Mouse (Mus musculus): ENCODE data around the gene Sema6d. TPM values are rescaled to one million over a fixed set of nuclear protein-coding genes. Genes with fewer than 3 reads are reported as not detected.
A peak's percentile ranks its signal among the peaks of the same experiment; 100 is the strongest.

The Sema6d gene
- polyA plus RNA-seq, 1 experiment from 2014 or later = 27.5 TPM

- H3K9ac ChIP-seq = peak overlapping the region; percentile 22; the same call in 1 of the 2 replicates
- H3K4me3 ChIP-seq = no peak overlapping the region
- H3K4me1 ChIP-seq (replicated peaks) = peaks cover 87% of the 10 kb centered on the region
- no peaks in the 10 kb centered on the region for H3K36me3 ChIP-seq
- H3K27me3 ChIP-seq (replicated peaks) = no peaks in the 10 kb centered on the region
- H3K4me2 ChIP-seq = peak overlapping the region; percentile 52
- H3K27ac ChIP-seq (ENCODE audit: poor library complexity, severe bottlenecking) = peak overlapping the region; percentile 89
- ATAC-seq (ENCODE audit: insufficient number of reproducible peaks, low FRiP score) = peak; percentile 49; the same call in 1 of the 2 replicates
- no peaks in the 10 kb centered on the region for H3K9me3 ChIP-seq (replicated peaks)
- WGBS = 40% methylated on average over 5 of the region's 5 CpGs
Observed at GRCm38 (mm10) chr2:124618091-124618490, 528.3 kb downstream of the Sema6d start.

- no peak for ATAC-seq (ENCODE audit: insufficient number of reproducible peaks, low FRiP score)
- 38% methylated on average over 3 of the region's 3 CpGs for WGBS
- Histone ChIP-seq H3K4me1 (replicated peaks) (peaks cover 84% of the 10 kb centered on the region), H3K27ac (ENCODE audit: poor library complexity, severe bottlenecking) (peak overlapping the region; percentile 89), H3K9ac (no peak overlapping the region), H3K36me3 (no peaks in the 10 kb centered on the region), H3K9me3 (replicated peaks) (no peaks in the 10 kb centered on the region), H3K27me3 (replicated peaks) (no peaks in the 10 kb centered on the region), H3K4me3 (no peak overlapping the region), H3K4me2 (peak overlapping the region; percentile 52; the same call in 1 of the 2 replicates)
Observed at GRCm38 (mm10) chr2:124618526-124619219, 528.9 kb downstream of the Sema6d start.

DNA sequence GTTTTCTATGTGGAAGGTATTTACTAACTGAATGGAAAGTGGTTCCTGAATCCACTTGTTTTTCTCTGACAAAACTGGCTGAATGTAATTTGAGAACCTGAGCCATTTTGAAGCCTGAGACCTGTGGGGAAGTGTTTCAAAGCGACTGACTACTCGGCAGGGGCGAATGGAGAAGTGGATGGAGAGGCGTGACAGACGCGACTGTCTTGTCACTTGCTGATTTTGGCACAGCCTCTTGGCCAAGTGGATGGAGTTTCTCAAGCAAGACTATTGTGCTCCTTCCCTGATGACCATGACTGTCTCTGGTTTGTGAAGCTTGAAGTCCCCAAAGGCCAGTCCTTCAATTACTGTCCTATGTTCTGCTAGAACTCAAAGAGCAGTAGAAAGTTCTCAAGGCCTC lies 530.7 kb downstream of the Sema6d start:
- no peaks in the 10 kb centered on the region for H3K36me3 ChIP-seq
- H3K4me2 ChIP-seq = no peak overlapping the region
- ATAC-seq (ENCODE audit: insufficient number of reproducible peaks, low FRiP score) = no peak
- no peak overlapping the region for H3K27ac ChIP-seq (ENCODE audit: poor library complexity, severe bottlenecking)
- no peak overlapping the region for H3K4me3 ChIP-seq
- 54% methylated on average over 6 of the region's 6 CpGs for WGBS
- H3K4me1 ChIP-seq (replicated peaks) = peaks cover 66% of the 10 kb centered on the region
- H3K9me3 ChIP-seq (replicated peaks) = no peaks in the 10 kb centered on the region
- no peaks in the 10 kb centered on the region for H3K27me3 ChIP-seq (replicated peaks)
- H3K9ac ChIP-seq = no peak overlapping the region

- no peak overlapping the region for H3K27ac ChIP-seq (ENCODE audit: poor library complexity, severe bottlenecking)
- WGBS = 79% methylated on average over 6 of the region's 6 CpGs
- no peak overlapping the region for H3K9ac ChIP-seq
- no peak for ATAC-seq (ENCODE audit: insufficient number of reproducible peaks, low FRiP score)
- H3K4me2 ChIP-seq = no peak overlapping the region
- no peaks in the 10 kb centered on the region for H3K27me3 ChIP-seq (replicated peaks)
- H3K36me3 ChIP-seq = no peaks in the 10 kb centered on the region; the same call in 1 of the 2 replicates
- H3K9me3 ChIP-seq (replicated peaks) = no peaks in the 10 kb centered on the region
- H3K4me1 ChIP-seq (replicated peaks) = peaks cover 58% of the 10 kb centered on the region
- H3K4me3 ChIP-seq = no peak overlapping the region
Observed at GRCm38 (mm10) chr2:124621972-124622621, 532.3 kb downstream of the Sema6d start.

- H3K27me3 ChIP-seq (replicated peaks) = no peaks in the 10 kb centered on the region
- no peak for ATAC-seq (ENCODE audit: insufficient number of reproducible peaks, low FRiP score)
- H3K4me3 ChIP-seq = no peak overlapping the region
- no peak overlapping the region for H3K4me2 ChIP-seq
- H3K36me3 ChIP-seq = no peaks in the 10 kb centered on the region; the same call in 1 of the 2 replicates
- H3K4me1 ChIP-seq (replicated peaks) = peaks cover 46% of the 10 kb centered on the region
- H3K9ac ChIP-seq = no peak overlapping the region
- no peaks in the 10 kb centered on the region for H3K9me3 ChIP-seq (replicated peaks)
- no peak overlapping the region for H3K27ac ChIP-seq (ENCODE audit: poor library complexity, severe bottlenecking)
- 89% methylated on average over 10 of the region's 10 CpGs for WGBS
Observed at GRCm38 (mm10) chr2:124624247-124624929, 534.6 kb downstream of the Sema6d start.

DNA sequence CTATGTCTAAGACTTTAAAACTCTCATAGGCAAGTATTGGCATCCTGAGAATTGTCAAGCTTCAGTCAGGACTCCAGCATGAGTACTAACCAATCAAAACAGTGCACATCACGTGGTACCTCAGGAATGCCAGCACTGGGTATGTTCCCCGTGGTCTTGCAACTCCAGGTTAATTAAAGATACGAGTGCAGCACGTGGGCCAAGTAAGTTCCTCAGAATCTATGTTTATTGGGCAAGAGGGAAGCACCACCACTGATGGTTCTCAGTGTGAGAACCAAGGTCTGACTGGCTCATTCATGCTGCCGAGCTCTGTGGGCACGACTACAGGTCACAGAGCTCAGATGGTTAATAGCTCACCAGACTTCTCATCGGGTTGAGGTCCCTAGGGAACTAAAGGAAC lies 536.7 kb downstream of the Sema6d start:
- no peak for ATAC-seq (ENCODE audit: insufficient number of reproducible peaks, low FRiP score)
- WGBS = 72% methylated on average over 7 of the region's 7 CpGs

DNA sequence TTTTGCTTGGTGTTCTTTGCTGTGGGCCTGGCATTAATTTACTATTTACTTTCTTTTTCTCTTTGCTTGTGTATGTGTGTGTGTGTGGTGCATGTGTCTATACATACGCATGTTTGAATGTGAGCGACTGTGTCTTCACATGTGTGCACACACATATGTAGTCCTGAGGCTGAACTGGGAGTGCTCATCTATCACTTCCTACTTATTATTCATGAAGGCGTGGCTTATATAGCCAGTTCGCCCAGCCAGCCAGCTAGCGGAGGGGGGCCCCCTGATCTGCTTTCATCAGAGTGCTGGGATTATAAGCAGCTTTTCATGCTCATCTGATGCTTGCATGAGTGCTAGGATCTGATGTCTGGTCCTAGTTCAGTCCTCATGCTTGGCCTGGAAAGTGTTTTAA lies 537.9 kb downstream of the Sema6d start:
- Histone ChIP-seq H3K27me3 (replicated peaks) (no peaks in the 10 kb centered on the region), H3K4me1 (replicated peaks) (peaks cover 24% of the 10 kb centered on the region; the same call in 1 of the 2 replicates), H3K36me3 (no peaks in the 10 kb centered on the region; the same call in 1 of the 2 replicates), H3K9me3 (replicated peaks) (no peaks in the 10 kb centered on the region), H3K9ac (no peak overlapping the region), H3K27ac (ENCODE audit: poor library complexity, severe bottlenecking) (no peak overlapping the region), H3K4me3 (no peak overlapping the region), H3K4me2 (no peak overlapping the region)
- ATAC-seq (ENCODE audit: insufficient number of reproducible peaks, low FRiP score) = no peak
- 82% methylated on average over 5 of the region's 5 CpGs for WGBS

More for the DNA sequence above, 536.7 kb downstream of the Sema6d start:
- Histone ChIP-seq H3K27me3 (replicated peaks) (no peaks in the 10 kb centered on the region), H3K4me2 (no peak overlapping the region), H3K27ac (ENCODE audit: poor library complexity, severe bottlenecking) (no peak overlapping the region), H3K9me3 (replicated peaks) (no peaks in the 10 kb centered on the region), H3K9ac (no peak overlapping the region), H3K4me1 (replicated peaks) (peaks cover 28% of the 10 kb centered on the region), H3K4me3 (no peak overlapping the region), H3K36me3 (no peaks in the 10 kb centered on the region; the same call in 1 of the 2 replicates)

GRCm38 (mm10) chr2:124628701-124629100 lies 538.9 kb downstream of the Sema6d start:
- no peaks in the 10 kb centered on the region for H3K9me3 ChIP-seq (replicated peaks)
- H3K27ac ChIP-seq (ENCODE audit: poor library complexity, severe bottlenecking) = no peak overlapping the region
- H3K4me3 ChIP-seq = no peak overlapping the region
- H3K9ac ChIP-seq = no peak overlapping the region
- H3K27me3 ChIP-seq (replicated peaks) = no peaks in the 10 kb centered on the region
- H3K36me3 ChIP-seq = peaks cover 1% of the 10 kb centered on the region
- no peak overlapping the region for H3K4me2 ChIP-seq
- peaks cover 30% of the 10 kb centered on the region for H3K4me1 ChIP-seq (replicated peaks)
- WGBS = 81% methylated on average over 7 of the region's 7 CpGs
- ATAC-seq (ENCODE audit: insufficient number of reproducible peaks, low FRiP score) = no peak

- Histone ChIP-seq H3K9me3 (replicated peaks) (no peaks in the 10 kb centered on the region), H3K4me1 (replicated peaks) (peaks cover 65% of the 10 kb centered on the region), H3K27ac (ENCODE audit: poor library complexity, severe bottlenecking) (no peak overlapping the region), H3K36me3 (peaks cover 3% of the 10 kb centered on the region; the same call in 1 of the 2 replicates), H3K4me2 (no peak overlapping the region), H3K27me3 (replicated peaks) (no peaks in the 10 kb centered on the region), H3K9ac (no peak overlapping the region), H3K4me3 (no peak overlapping the region)
- no peak for ATAC-seq (ENCODE audit: insufficient number of reproducible peaks, low FRiP score)
- 79% methylated on average over 7 of the region's 7 CpGs for WGBS
Observed at GRCm38 (mm10) chr2:124634400-124634998, 544.7 kb downstream of the Sema6d start.

- Histone ChIP-seq H3K4me2 (no peak overlapping the region), H3K36me3 (peaks cover 3% of the 10 kb centered on the region; the same call in 1 of the 2 replicates), H3K4me3 (no peak overlapping the region), H3K27me3 (replicated peaks) (no peaks in the 10 kb centered on the region), H3K9me3 (replicated peaks) (no peaks in the 10 kb centered on the region), H3K27ac (ENCODE audit: poor library complexity, severe bottlenecking) (no peak overlapping the region), H3K4me1 (replicated peaks) (peaks cover 71% of the 10 kb centered on the region), H3K9ac (no peak overlapping the region)
- WGBS = 67% methylated on average over 8 of the region's 8 CpGs
- no peak for ATAC-seq (ENCODE audit: insufficient number of reproducible peaks, low FRiP score)
Observed at GRCm38 (mm10) chr2:124635271-124635865, 545.6 kb downstream of the Sema6d start.
